27 mouse cellular contexts compared by ENCODE assay signal in genomic region chr2:147845256-147845655, GRCm38 (mm10).
DNase-seq lines count a peak whose midpoint lies in the region; ATAC-seq and TF ChIP-seq lines count a peak whose summit lies in the region.
"Had no signal": no experiment of that assay in that cellular context is flagged by ENCODE, and none has a peak within 500 bp of the region (broad histone marks: within the 10 kb centered on the region; RNA-seq: fewer than 3 reads in every experiment).

No protein-coding gene starts in this region.

- no peak for TF ChIP-seq CTCF in left cerebral cortex, adult 2 months (IDR thresholded peaks at IDR 0.05)

- peak; percentile 88 for ATAC-seq in frontal cortex, adult (ENCODE audit: low TSS enrichment)
- ATAC-seq: activated CD4-positive, CD25-positive, alpha-beta regulatory T cell, adult 4 months; CD4-positive, CD25-positive, alpha-beta regulatory T cell, adult 4 months; forebrain, embryonic 14.5 days; Patski had no signal

- H3K27ac ChIP-seq in left cerebral cortex, adult 2 months: no peak overlapping the region
- H3K27ac ChIP-seq: embryonic facial prominence, embryonic 13.5 days; embryonic facial prominence, embryonic 15.5 days; forebrain, embryonic 10.5 days; forebrain, embryonic 12.5 days had no signal

- intact Hi-C loops in left cerebral cortex, postnatal 25 days (cut with DNase I): loop anchor here (5.0 to 10.0 kb wide), 2 partner anchors 140 to 202 kb away; partner anchors contain the start of gene Foxa2
- intact Hi-C loops in left cerebral cortex, adult 2 months (cut with DNase I): no loop called here

- DNase-seq in frontal cortex, postnatal 25 days (ENCODE audit: low spot score in 2 of 2): no peak
- DNase-seq in left cerebral cortex, postnatal 25 days (ENCODE audit: low spot score in 2 of 2): peak; percentile 6 to 72
- DNase-seq in left cerebral cortex, adult 2 months (ENCODE audit: extremely low spot score in 1 of 2, low spot score in 2 of 2): no peak
- DNase-seq in right cerebral cortex, adult 2 months (ENCODE audit: low spot score in 2 of 2): peak; percentile 15 to 16
- DNase-seq in right cerebral cortex, postnatal 10 days (ENCODE audit: low spot score in 2 of 2): no peak
- no peak for DNase-seq in lung, postnatal 14 days
- DNase-seq: adrenal gland, adult 8-10 months; adrenal gland, postnatal 14 days; adrenal gland, postnatal 36 days; B cell, adult 2 months; cerebellum, adult 11 months; cerebellum, adult 18-20 months; cerebellum, adult 8-10 months; cerebellum, adult 9-11 months; cerebellum, postnatal 14 days; cerebellum, postnatal 36 days; embryo, embryonic 11 days had no signal

- H3K4me3 ChIP-seq in left cerebral cortex, adult 2 months: no peak overlapping the region
- H3K4me3 ChIP-seq: embryonic facial prominence, embryonic 13.5 days; embryonic facial prominence, embryonic 15.5 days; erythroblast, embryonic 14.5 days; forebrain, embryonic 10.5 days; forebrain, embryonic 12.5 days had no signal

Comparison
In these comparisons a context has a peak if more than half of its experiments do, and no peak if none do; other contexts are left out.
1. DNase-seq: peak in left cerebral cortex, postnatal 25 days (2 of 2) and right cerebral cortex, adult 2 months (2 of 2); none in frontal cortex, postnatal 25 days (0 of 2), left cerebral cortex, adult 2 months (0 of 2), right cerebral cortex, postnatal 10 days (0 of 2) and lung, postnatal 14 days (single experiment).